Comparison of ENCODE assay signal across 24 mouse cellular contexts in genomic region chr3:101822052-101822451, GRCm38 (mm10). TPM values are rescaled to one million over a fixed set of nuclear protein-coding genes. Genes with fewer than 3 reads are reported as not detected.
A peak's percentile ranks its signal among the peaks of the same experiment; 100 is the strongest.
DNase-seq lines count a peak whose midpoint lies in the region; ATAC-seq and TF ChIP-seq lines count a peak whose summit lies in the region.
"Had no signal": no experiment of that assay in that cellular context is flagged by ENCODE, and none has a peak within 500 bp of the region (broad histone marks: within the 10 kb centered on the region; RNA-seq: fewer than 3 reads in every experiment).

No protein-coding gene starts in this region.

- WGBS in heart, adult 2 months = 80% methylated on average over 5 of the region's 5 CpGs
- WGBS in heart, embryonic 10.5 days = 74% methylated on average over 5 of the region's 5 CpGs
- WGBS in liver, embryonic 14.5 days (ENCODE audit: insufficient replicate concordance) = 56% methylated on average over 5 of the region's 5 CpGs
- 58% methylated on average over 5 of the region's 5 CpGs for WGBS in liver, embryonic 12.5 days (ENCODE audit: insufficient replicate concordance)

- peak; percentile 43 for TF ChIP-seq CTCF in heart, adult 2 months (IDR thresholded peaks at IDR 0.05)
- peak; percentile 65 for TF ChIP-seq CTCF in liver, embryonic 14.5 days (IDR thresholded peaks at IDR 0.05; ENCODE audit: low read depth)
- peak; percentile 31 to 59; a peak in 3 of 4 replicates for TF ChIP-seq CTCF in CH12.LX (conservative IDR thresholded peaks at IDR 0.05 in 1 of 2, IDR thresholded peaks at IDR 0.05 in 1 of 2; ENCODE audit: low read depth in 2 of 2, low read length in 2 of 2)
- peak; percentile 44; the same call in 1 of the 2 replicates for TF ChIP-seq CTCF in brain, embryonic 14.5 days (IDR thresholded peaks at IDR 0.05; ENCODE audit: borderline replicate concordance, extremely low read depth, insufficient read depth, insufficient read length)

- H3K27ac ChIP-seq in heart, adult 2 months = no peak overlapping the region
- H3K27ac ChIP-seq in heart, embryonic 10.5 days = no peak overlapping the region
- no peak overlapping the region for H3K27ac ChIP-seq in liver, embryonic 14.5 days
- H3K27ac ChIP-seq in liver, embryonic 12.5 days = no peak overlapping the region
- no peak overlapping the region for H3K27ac ChIP-seq in CH12.LX (ENCODE audit: insufficient read depth, low read depth)
- H3K27ac ChIP-seq: heart, embryonic 13.5 days; hindbrain, embryonic 12.5 days; limb, embryonic 12.5 days; neural tube, embryonic 15.5 days had no signal

- DNase-seq in heart, adult 2 months = no peak
- no peak for DNase-seq in heart, embryonic 10.5 days (ENCODE audit: low spot score)
- no peak for DNase-seq in liver, embryonic 14.5 days (ENCODE audit: low read depth in 3 of 3, low spot score in 3 of 3)
- DNase-seq in CH12.LX (ENCODE audit: extremely low read depth) = no peak
- DNase-seq in brain, embryonic 14.5 days (ENCODE audit: low read depth) = no peak
- DNase-seq: adrenal gland, postnatal 25 days; B cell, adult 2 months; cerebellum, postnatal 14 days; gastrocnemius, postnatal 25 days; kidney, adult 11 months; kidney, postnatal 4 days; layer of hippocampus, postnatal 36 days; lung, postnatal 14 days; right cerebral cortex, postnatal 4 days; thymus, postnatal 25 days had no signal

- H3K4me3 ChIP-seq in heart, adult 2 months = no peak overlapping the region
- no peak overlapping the region for H3K4me3 ChIP-seq in heart, embryonic 10.5 days
- H3K4me3 ChIP-seq in liver, embryonic 14.5 days (ENCODE audit: insufficient read depth in 1 of 2, low read depth in 2 of 2, low read length in 2 of 2) = no peak overlapping the region
- no peak overlapping the region for H3K4me3 ChIP-seq in liver, embryonic 12.5 days
- H3K4me3 ChIP-seq in CH12.LX (replicated peaks in 1 of 3; ENCODE audit: low read depth in 2 of 3, low read length in 2 of 3, poor library complexity in 1 of 3) = no peak overlapping the region
- H3K4me3 ChIP-seq: erythroblast, embryonic 14.5 days; heart, embryonic 13.5 days; hindbrain, embryonic 12.5 days; limb, embryonic 12.5 days; neural tube, embryonic 15.5 days had no signal

- H3K27me3 ChIP-seq in heart, adult 2 months (ENCODE audit: control insufficient read depth, insufficient read depth, low read length) = no peaks in the 10 kb centered on the region
- H3K27me3 ChIP-seq in heart, embryonic 10.5 days (ENCODE audit: insufficient read depth, poor library complexity, severe bottlenecking) = no peaks in the 10 kb centered on the region
- no peaks in the 10 kb centered on the region for H3K27me3 ChIP-seq in liver, embryonic 14.5 days (ENCODE audit: control insufficient read depth, insufficient read depth, low read length)
- no peaks in the 10 kb centered on the region for H3K27me3 ChIP-seq in liver, embryonic 12.5 days (replicated peaks)
- no peaks in the 10 kb centered on the region for H3K27me3 ChIP-seq in CH12.LX (replicated peaks)
- H3K27me3 ChIP-seq: hindbrain, embryonic 12.5 days; limb, embryonic 12.5 days; neural tube, embryonic 15.5 days had no signal

- in situ Hi-C loops in CH12.LX (cut with MboI; ENCODE audit: low pct_ligation_motif_present, low pct_unique_long_range_greater_than_20kb, low sequenced_read_pairs) = loop anchor here (25.0 kb wide), 2 partner anchors 510 to 860 kb away; partner anchors contain the start of gene Ttf2

- no peak overlapping the region for H3K9ac ChIP-seq in heart, adult 2 months (ENCODE audit: low read depth, low read length)
- no peak overlapping the region for H3K9ac ChIP-seq in liver, embryonic 14.5 days (replicated peaks)
- H3K9ac ChIP-seq in liver, embryonic 12.5 days = no peak overlapping the region
- H3K9ac ChIP-seq in CH12.LX (ENCODE audit: insufficient read depth, low read depth) = no peak overlapping the region
- H3K9ac ChIP-seq: heart, embryonic 13.5 days; hindbrain, embryonic 12.5 days; limb, embryonic 12.5 days; neural tube, embryonic 15.5 days had no signal

- TF ChIP-seq POLR2A in heart, adult 2 months (IDR thresholded peaks at IDR 0.05; ENCODE audit: insufficient read depth, low read depth, low read length) = no peak
- TF ChIP-seq POLR2A in CH12.LX (IDR thresholded peaks at IDR 0.05; ENCODE audit: low read depth, low read length) = no peak
- TF ChIP-seq POLR2A in brain, embryonic 14.5 days (IDR thresholded peaks at IDR 0.05; ENCODE audit: borderline replicate concordance, extremely low read depth, insufficient read depth, insufficient read length, poor library complexity, severe bottlenecking) = no peak

- H3K79me2 ChIP-seq in heart, adult 2 months (replicated peaks; ENCODE audit: control insufficient read depth, insufficient read depth, low read length) = no peaks in the 10 kb centered on the region
- H3K79me2 ChIP-seq in CH12.LX (replicated peaks; ENCODE audit: control insufficient read depth, extremely low read depth, insufficient read depth, poor library complexity, severe bottlenecking) = no peaks in the 10 kb centered on the region

- no peak for TF ChIP-seq EP300 in heart, adult 2 months (IDR thresholded peaks at IDR 0.05; ENCODE audit: insufficient read depth, low read depth, low read length)
- TF ChIP-seq EP300 in liver, embryonic 14.5 days (IDR thresholded peaks at IDR 0.05; ENCODE audit: low read depth) = no peak
- TF ChIP-seq EP300 in CH12.LX (IDR thresholded peaks at IDR 0.05; ENCODE audit: low read length) = no peak

- intact Hi-C loops in heart, adult 2 months (cut with DNase I) = no loop called here

- TF ChIP-seq RAD21 in CH12.LX (IDR thresholded peaks at IDR 0.05; ENCODE audit: low read depth, low read length) = peak; percentile 35

- H3K4me2 ChIP-seq in liver, embryonic 14.5 days (ENCODE audit: low read depth) = no peak overlapping the region
- no peak overlapping the region for H3K4me2 ChIP-seq in liver, embryonic 12.5 days
- H3K4me2 ChIP-seq in CH12.LX (ENCODE audit: insufficient read depth, low read depth, poor library complexity, severe bottlenecking) = no peak overlapping the region
- H3K4me2 ChIP-seq: heart, embryonic 13.5 days; hindbrain, embryonic 12.5 days; limb, embryonic 12.5 days; neural tube, embryonic 15.5 days had no signal

- H3K9me3 ChIP-seq in heart, embryonic 10.5 days = no peaks in the 10 kb centered on the region
- H3K9me3 ChIP-seq in liver, embryonic 14.5 days (ENCODE audit: control insufficient read depth, low read length) = no peaks in the 10 kb centered on the region
- H3K9me3 ChIP-seq in liver, embryonic 12.5 days (replicated peaks) = no peaks in the 10 kb centered on the region
- H3K9me3 ChIP-seq in CH12.LX (replicated peaks; ENCODE audit: low read length) = no peaks in the 10 kb centered on the region
- H3K9me3 ChIP-seq: heart, embryonic 13.5 days; hindbrain, embryonic 12.5 days; neural tube, embryonic 15.5 days had no signal

- H3K36me3 ChIP-seq in heart, adult 2 months (ENCODE audit: control insufficient read depth, insufficient read depth, low read length) = no peaks in the 10 kb centered on the region
- H3K36me3 ChIP-seq in heart, embryonic 10.5 days = no peaks in the 10 kb centered on the region
- no peaks in the 10 kb centered on the region for H3K36me3 ChIP-seq in liver, embryonic 14.5 days (replicated peaks; ENCODE audit: control insufficient read depth, insufficient read depth, low read depth)
- no peaks in the 10 kb centered on the region for H3K36me3 ChIP-seq in liver, embryonic 12.5 days
- peaks cover 0 to 31% of the 10 kb centered on the region in 2 experiments for H3K36me3 ChIP-seq in CH12.LX (replicated peaks in 1 of 2; ENCODE audit: control insufficient read depth in 1 of 2, insufficient read depth in 1 of 2, low read length in 1 of 2)
- H3K36me3 ChIP-seq: heart, embryonic 13.5 days; hindbrain, embryonic 12.5 days; neural tube, embryonic 15.5 days had no signal

- ATAC-seq in liver, embryonic 14.5 days (ENCODE audit: insufficient read depth) = no peak
- no peak for ATAC-seq in liver, embryonic 12.5 days
- ATAC-seq in inflammation-experienced regulatory T-cells, adult 6 months = no peak
- ATAC-seq: activated CD4-positive, CD25-positive, alpha-beta regulatory T cell, adult 4 months; forebrain, embryonic 16.5 days had no signal

- dilution Hi-C loops in CH12.LX (cut with MboI; ENCODE audit: extremely low pct_ligation_motif_present, extremely low pct_unique_long_range_greater_than_20kb, low sequenced_read_pairs) = no loop called here

- no peaks in the 10 kb centered on the region for H3K4me1 ChIP-seq in heart, adult 2 months (ENCODE audit: control insufficient read depth, insufficient read depth, low read length)
- H3K4me1 ChIP-seq in heart, embryonic 10.5 days = no peaks in the 10 kb centered on the region
- no peaks in the 10 kb centered on the region for H3K4me1 ChIP-seq in liver, embryonic 14.5 days (replicated peaks; ENCODE audit: control insufficient read depth in 2 of 2, insufficient read depth in 2 of 2, low read length in 1 of 2)
- H3K4me1 ChIP-seq in liver, embryonic 12.5 days = no peaks in the 10 kb centered on the region
- H3K4me1 ChIP-seq in CH12.LX (ENCODE audit: control insufficient read depth in 1 of 2, insufficient read depth in 2 of 2) = peaks cover 15 to 26% of the 10 kb centered on the region in 2 experiments
- H3K4me1 ChIP-seq: heart, embryonic 13.5 days; hindbrain, embryonic 12.5 days; neural tube, embryonic 15.5 days had no signal

TF ChIP-seq in CH12.LX, 34 proteins besides CTCF, POLR2A, EP300 and RAD21:
- TF ChIP-seq IRF4 (IDR thresholded peaks at IDR 0.05; ENCODE audit: low read depth, low read length) (no peak), SMC3 (IDR thresholded peaks at IDR 0.05; ENCODE audit: low read depth, low read length) (peak; percentile 51), E2F4 (IDR thresholded peaks at IDR 0.05; ENCODE audit: insufficient replicate concordance, low read depth, low read length) (no peak), UBTF (IDR thresholded peaks at IDR 0.05; ENCODE audit: low read depth, low read length) (no peak)

RNA-seq across cellular contexts. Expression of gene Mab21l3, which starts 26.7 kb away (rescaled TPM):
- total RNA-seq in heart, adult 2 months (2021) = not detected
- 0.16 TPM in 1 of 2 replicates, not detected in the other for polyA plus RNA-seq in heart, adult 2 months (2012; rRNA removed)
- 0.40 and 0.57 TPM in 2 replicates for polyA plus RNA-seq in heart, embryonic 10.5 days (2016; fragmentation: Nextera tagmentation; extraction: Ambion mirVana)
- polyA plus RNA-seq in liver, embryonic 14.5 days (2012; rRNA removed) = 0.01 and 0.02 TPM in 2 replicates
- not detected in 2 replicates for polyA plus RNA-seq in liver, embryonic 14.5 days (2014; fragmentation: Nextera tagmentation; extraction: Ambion mirVana)
- 0.07 and 0.11 TPM in 2 replicates for polyA plus RNA-seq in liver, embryonic 12.5 days (2016; fragmentation: Nextera tagmentation; extraction: Ambion mirVana)
- total RNA-seq in CH12.LX (2012; rRNA removed) (2.0 and 2.8 TPM in 2 replicates), CH12.LX (2014; rRNA removed) (3.4 and 3.5 TPM in 2 replicates)
- polyA plus RNA-seq in CH12.LX (2012; ENCODE audit: insufficient read length, low read depth) = 1.9 and 2.1 TPM in 2 replicates
- polyA plus RNA-seq in brain, embryonic 14.5 days (2012; rRNA removed) = 0.51 and 0.55 TPM in 2 replicates
- polyA plus RNA-seq in inflammation-experienced regulatory T-cells, adult 6 months (2017; shearing (Covaris generic)) = under 1 TPM in 1 of 3 experiments, not detected in 2; 0.21 TPM
- total RNA-seq: gastrocnemius, postnatal 25 days had no signal
- polyA plus RNA-seq: activated CD4-positive, CD25-positive, alpha-beta regulatory T cell, adult 4 months; erythroblast, embryonic 14.5 days had no signal
